Mouse (Mus musculus): ENCODE data around the gene Itsn2. TPM values are rescaled to one million over a fixed set of nuclear protein-coding genes. Genes with fewer than 3 reads are reported as not detected.

Itsn2 gene
- polyA plus RNA-seq, 1 experiment from 2014 or later = 47.1 TPM

DNA sequence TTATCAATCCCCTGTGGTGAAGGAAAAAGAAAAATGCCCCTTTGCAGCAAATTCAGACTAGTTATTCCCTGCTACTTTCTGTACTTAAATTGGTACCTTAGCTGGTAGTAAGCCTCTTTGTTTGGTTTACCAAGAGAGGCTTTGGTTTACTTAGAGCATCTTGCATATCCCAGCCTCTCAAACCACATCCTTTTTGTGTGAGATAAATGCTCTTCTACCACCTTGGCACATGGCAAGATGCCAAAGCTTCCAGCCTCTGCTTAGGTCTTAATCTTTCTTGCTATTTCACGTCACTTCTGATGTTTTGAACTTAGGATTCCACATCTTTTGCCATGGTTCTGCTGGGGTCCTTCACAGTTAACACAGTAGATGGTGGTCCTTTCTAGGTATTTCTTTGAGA is 31.8 kb downstream of the Itsn2 start:
- Histone ChIP-seq H3K4me1 (ENCODE audit: control insufficient read depth, insufficient read depth, low read length) (no peaks in the 10 kb centered on the region), H3K27ac (ENCODE audit: low read length) (no peak overlapping the region), H3K36me3 (ENCODE audit: control insufficient read depth, insufficient read depth, low read length) (no peaks in the 10 kb centered on the region), H3K9me3 (ENCODE audit: control insufficient read depth, low read depth, low read length) (no peaks in the 10 kb centered on the region), H3K4me3 (ENCODE audit: low read depth, low read length) (no peak overlapping the region), H3K9ac (replicated peaks; ENCODE audit: low read depth, low read length) (no peak overlapping the region), H3K27me3 (ENCODE audit: control insufficient read depth, insufficient read depth, low read length) (no peaks in the 10 kb centered on the region), H3K4me2 (replicated peaks; ENCODE audit: low read depth, low read length) (no peak overlapping the region)
- no peak for ATAC-seq (ENCODE audit: insufficient number of reproducible peaks, insufficient read depth, low FRiP score, low read depth)
- WGBS = 55% methylated on average over 1 of the region's 1 CpGs

DNA sequence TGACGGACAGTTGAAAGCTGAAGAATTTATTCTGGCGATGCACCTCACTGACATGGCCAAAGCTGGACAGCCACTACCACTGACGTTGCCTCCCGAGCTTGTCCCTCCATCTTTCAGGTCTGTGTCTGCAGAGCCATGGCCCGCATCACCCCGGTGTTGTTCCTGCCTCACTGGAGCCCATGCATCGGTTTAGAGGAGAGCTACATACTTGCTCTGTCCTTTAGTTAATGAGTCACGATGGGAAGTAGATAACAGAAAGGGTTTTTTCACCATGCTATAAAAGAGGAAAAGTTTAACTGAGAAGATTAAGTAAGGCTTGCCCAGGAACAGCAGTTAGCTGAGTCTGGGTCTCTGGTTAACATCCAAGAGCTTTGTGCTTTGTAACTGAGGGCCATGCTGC is 40.5 kb downstream of the Itsn2 start:
- H3K4me1 ChIP-seq (ENCODE audit: control insufficient read depth, insufficient read depth, low read length) = no peaks in the 10 kb centered on the region
- peaks cover 40% of the 10 kb centered on the region for H3K36me3 ChIP-seq (ENCODE audit: control insufficient read depth, insufficient read depth, low read length)
- H3K27ac ChIP-seq (ENCODE audit: low read length) = no peak overlapping the region
- no peak overlapping the region for H3K4me3 ChIP-seq (ENCODE audit: low read depth, low read length)
- no peak overlapping the region for H3K4me2 ChIP-seq (replicated peaks; ENCODE audit: low read depth, low read length)
- no peaks in the 10 kb centered on the region for H3K27me3 ChIP-seq (ENCODE audit: control insufficient read depth, insufficient read depth, low read length)
- no peak for ATAC-seq (ENCODE audit: insufficient number of reproducible peaks, insufficient read depth, low FRiP score, low read depth)
- no peak overlapping the region for H3K9ac ChIP-seq (replicated peaks; ENCODE audit: low read depth, low read length)
- H3K9me3 ChIP-seq (ENCODE audit: control insufficient read depth, low read depth, low read length) = no peaks in the 10 kb centered on the region
- WGBS = 81% methylated on average over 8 of the region's 8 CpGs

DNA sequence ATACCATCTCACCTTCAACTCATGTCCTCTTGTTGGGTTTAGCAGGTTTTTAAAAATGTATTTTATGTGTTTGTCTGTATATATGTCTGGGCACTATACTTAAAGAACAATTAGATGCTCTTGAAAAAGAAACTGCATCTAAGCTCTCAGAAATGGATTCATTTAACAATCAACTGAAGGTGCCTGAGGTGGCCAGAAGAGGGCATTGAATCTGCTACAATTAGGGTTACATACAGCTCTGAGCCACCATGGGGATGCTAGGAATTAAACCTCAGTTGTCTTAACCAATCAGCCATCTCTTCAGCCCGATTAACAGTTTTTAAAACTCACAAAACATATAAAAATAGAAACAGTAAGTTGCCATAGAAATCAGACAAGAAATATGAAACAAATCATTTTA is 46.0 kb downstream of the Itsn2 start:
- 87% methylated on average over 1 of the region's 1 CpGs for WGBS
- peaks cover 34% of the 10 kb centered on the region for H3K36me3 ChIP-seq (ENCODE audit: control insufficient read depth, insufficient read depth, low read length)

DNA sequence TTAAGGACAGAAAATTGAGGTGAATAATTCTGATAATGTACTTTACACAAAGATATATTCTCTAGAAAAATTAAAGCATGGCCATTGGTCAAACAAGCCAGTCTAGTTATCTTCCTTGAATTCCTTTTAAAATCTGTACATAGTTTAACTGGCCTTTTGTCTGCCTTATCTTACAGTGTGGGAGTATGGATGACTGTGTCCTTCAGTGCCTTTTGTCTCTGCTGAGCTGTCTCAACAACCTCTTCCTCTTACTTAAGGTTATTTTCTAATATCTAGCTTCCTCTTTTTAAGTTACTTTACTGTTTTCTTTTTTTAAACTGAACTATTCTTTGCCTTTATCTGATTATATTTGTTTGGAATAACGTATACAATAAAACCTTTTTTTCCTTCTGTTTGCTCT is 48.3 kb downstream of the Itsn2 start:
- peaks cover 25% of the 10 kb centered on the region for H3K36me3 ChIP-seq (ENCODE audit: control insufficient read depth, insufficient read depth, low read length)

More for the DNA sequence above, 46.0 kb downstream of the Itsn2 start:
- Histone ChIP-seq H3K9ac (replicated peaks; ENCODE audit: low read depth, low read length) (no peak overlapping the region), H3K27me3 (ENCODE audit: control insufficient read depth, insufficient read depth, low read length) (no peaks in the 10 kb centered on the region), H3K27ac (ENCODE audit: low read length) (no peak overlapping the region), H3K9me3 (ENCODE audit: control insufficient read depth, low read depth, low read length) (no peaks in the 10 kb centered on the region), H3K4me2 (replicated peaks; ENCODE audit: low read depth, low read length) (no peak overlapping the region), H3K4me3 (ENCODE audit: low read depth, low read length) (no peak overlapping the region), H3K4me1 (ENCODE audit: control insufficient read depth, insufficient read depth, low read length) (no peaks in the 10 kb centered on the region)
- no peak for ATAC-seq (ENCODE audit: insufficient number of reproducible peaks, insufficient read depth, low FRiP score, low read depth)

DNA sequence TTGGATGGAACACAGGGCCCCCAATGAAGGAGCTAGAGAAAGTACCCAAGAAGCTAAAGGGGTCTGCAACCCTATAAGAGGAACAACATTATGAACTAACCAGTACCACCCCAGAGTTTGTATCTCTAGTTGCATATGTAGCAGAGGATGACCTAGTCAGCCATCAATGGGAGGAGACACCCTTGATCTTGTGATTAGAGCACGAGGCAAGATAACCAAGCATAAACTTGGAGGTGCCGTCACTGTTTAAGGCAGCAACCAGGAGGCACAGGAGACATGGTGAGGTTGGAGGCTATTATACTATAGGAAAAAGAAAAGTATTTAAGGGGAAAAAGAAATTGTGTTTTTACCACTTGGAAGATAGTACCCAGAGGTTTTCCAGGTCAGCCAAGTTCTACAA is 64.4 kb downstream of the Itsn2 start:
- no peaks in the 10 kb centered on the region for H3K9me3 ChIP-seq (ENCODE audit: control insufficient read depth, low read depth, low read length)
- H3K27me3 ChIP-seq (ENCODE audit: control insufficient read depth, insufficient read depth, low read length) = no peaks in the 10 kb centered on the region
- no peak for ATAC-seq (ENCODE audit: insufficient number of reproducible peaks, insufficient read depth, low FRiP score, low read depth)
- no peaks in the 10 kb centered on the region for H3K4me1 ChIP-seq (ENCODE audit: control insufficient read depth, insufficient read depth, low read length)
- H3K9ac ChIP-seq (replicated peaks; ENCODE audit: low read depth, low read length) = no peak overlapping the region
- no peak overlapping the region for H3K27ac ChIP-seq (ENCODE audit: low read length)
- WGBS = 78% methylated on average over 2 of the region's 2 CpGs
- no peak overlapping the region for H3K4me2 ChIP-seq (replicated peaks; ENCODE audit: low read depth, low read length)
- H3K4me3 ChIP-seq (ENCODE audit: low read depth, low read length) = no peak overlapping the region
- peaks cover 17% of the 10 kb centered on the region; the same call in 1 of the 2 replicates for H3K36me3 ChIP-seq (ENCODE audit: control insufficient read depth, insufficient read depth, low read length)

More for the DNA sequence above, 48.3 kb downstream of the Itsn2 start:
- ATAC-seq (ENCODE audit: insufficient number of reproducible peaks, insufficient read depth, low FRiP score, low read depth) = no peak
- H3K9me3 ChIP-seq (ENCODE audit: control insufficient read depth, low read depth, low read length) = no peaks in the 10 kb centered on the region
- 90% methylated on average over 1 of the region's 1 CpGs for WGBS
- no peak overlapping the region for H3K4me2 ChIP-seq (replicated peaks; ENCODE audit: low read depth, low read length)
- H3K4me3 ChIP-seq (ENCODE audit: low read depth, low read length) = no peak overlapping the region
- no peak overlapping the region for H3K27ac ChIP-seq (ENCODE audit: low read length)
- H3K27me3 ChIP-seq (ENCODE audit: control insufficient read depth, insufficient read depth, low read length) = no peaks in the 10 kb centered on the region
- no peaks in the 10 kb centered on the region for H3K4me1 ChIP-seq (ENCODE audit: control insufficient read depth, insufficient read depth, low read length)
- H3K9ac ChIP-seq (replicated peaks; ENCODE audit: low read depth, low read length) = no peak overlapping the region

DNA sequence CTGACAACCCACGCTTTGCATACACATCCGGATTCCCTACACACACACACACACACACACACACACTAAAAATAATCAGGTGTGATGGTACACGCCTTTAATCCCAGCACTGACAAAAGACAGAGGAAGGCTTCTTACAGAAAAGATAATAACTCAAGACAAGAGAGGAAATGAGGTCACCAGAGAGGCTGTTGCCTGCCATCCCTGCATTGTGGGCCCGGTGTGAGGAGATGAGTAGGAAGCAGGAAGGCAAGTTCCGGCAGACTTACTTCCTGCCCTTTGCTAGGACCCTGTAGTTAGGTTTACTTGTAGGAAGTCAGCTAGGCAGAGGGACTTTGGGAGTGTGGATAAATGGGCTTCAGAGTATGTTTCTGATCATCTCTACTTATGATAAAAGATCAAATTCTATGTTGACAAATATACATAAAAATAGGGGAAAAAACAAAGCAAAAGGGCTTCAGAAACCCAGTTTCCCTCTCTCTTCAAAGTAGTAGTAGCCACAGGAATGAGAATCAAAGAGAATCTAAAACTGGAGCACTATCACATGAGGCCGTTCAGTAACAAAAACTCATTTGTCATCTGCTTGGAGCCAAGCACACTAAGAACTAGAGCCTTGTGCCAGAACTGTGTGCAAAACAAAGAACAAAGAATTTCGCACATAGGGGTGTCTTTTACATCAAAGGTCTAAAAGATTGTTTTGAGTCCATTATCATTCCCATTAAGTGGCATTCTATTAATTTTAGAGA is 72.7 kb downstream of the Itsn2 start:
- Histone ChIP-seq H3K36me3 (ENCODE audit: control insufficient read depth, insufficient read depth, low read length) (peaks cover 22% of the 10 kb centered on the region; the same call in 1 of the 2 replicates), H3K4me1 (ENCODE audit: control insufficient read depth, insufficient read depth, low read length) (no peaks in the 10 kb centered on the region), H3K9me3 (ENCODE audit: control insufficient read depth, low read depth, low read length) (no peaks in the 10 kb centered on the region), H3K4me2 (replicated peaks; ENCODE audit: low read depth, low read length) (no peak overlapping the region), H3K27ac (ENCODE audit: low read length) (no peak overlapping the region), H3K4me3 (ENCODE audit: low read depth, low read length) (no peak overlapping the region), H3K9ac (replicated peaks; ENCODE audit: low read depth, low read length) (no peak overlapping the region), H3K27me3 (ENCODE audit: control insufficient read depth, insufficient read depth, low read length) (no peaks in the 10 kb centered on the region)
- ATAC-seq (ENCODE audit: insufficient number of reproducible peaks, insufficient read depth, low FRiP score, low read depth) = no peak
- 78% methylated on average over 7 of the region's 7 CpGs for WGBS

DNA sequence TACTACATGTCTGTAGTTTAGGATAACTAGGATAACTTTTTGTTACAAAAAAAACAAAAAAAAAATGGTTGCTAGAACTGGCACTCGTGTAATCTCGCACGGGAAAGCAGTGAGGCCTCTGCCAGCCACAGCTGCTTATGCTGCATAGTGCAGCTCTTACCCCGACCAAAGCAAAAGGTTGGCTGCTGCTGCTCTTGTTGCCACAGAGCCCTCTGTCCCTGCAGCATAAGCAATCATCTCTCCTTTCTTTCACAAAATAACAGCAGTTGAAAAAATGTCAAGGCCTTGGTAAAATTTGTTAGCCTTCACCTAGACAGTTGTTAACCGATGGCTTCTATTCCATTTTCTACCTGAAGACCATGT is 73.2 kb downstream of the Itsn2 start:
- no peak overlapping the region for H3K9ac ChIP-seq (replicated peaks; ENCODE audit: low read depth, low read length)
- no peak overlapping the region for H3K4me3 ChIP-seq (ENCODE audit: low read depth, low read length)
- no peaks in the 10 kb centered on the region for H3K4me1 ChIP-seq (ENCODE audit: control insufficient read depth, insufficient read depth, low read length)
- H3K4me2 ChIP-seq (replicated peaks; ENCODE audit: low read depth, low read length) = no peak overlapping the region
- ATAC-seq (ENCODE audit: insufficient number of reproducible peaks, insufficient read depth, low FRiP score, low read depth) = no peak
- H3K36me3 ChIP-seq (ENCODE audit: control insufficient read depth, insufficient read depth, low read length) = peaks cover 22% of the 10 kb centered on the region
- no peak overlapping the region for H3K27ac ChIP-seq (ENCODE audit: low read length)
- 91% methylated on average over 5 of the region's 5 CpGs for WGBS
- no peaks in the 10 kb centered on the region for H3K27me3 ChIP-seq (ENCODE audit: control insufficient read depth, insufficient read depth, low read length)
- no peaks in the 10 kb centered on the region for H3K9me3 ChIP-seq (ENCODE audit: control insufficient read depth, low read depth, low read length)

DNA sequence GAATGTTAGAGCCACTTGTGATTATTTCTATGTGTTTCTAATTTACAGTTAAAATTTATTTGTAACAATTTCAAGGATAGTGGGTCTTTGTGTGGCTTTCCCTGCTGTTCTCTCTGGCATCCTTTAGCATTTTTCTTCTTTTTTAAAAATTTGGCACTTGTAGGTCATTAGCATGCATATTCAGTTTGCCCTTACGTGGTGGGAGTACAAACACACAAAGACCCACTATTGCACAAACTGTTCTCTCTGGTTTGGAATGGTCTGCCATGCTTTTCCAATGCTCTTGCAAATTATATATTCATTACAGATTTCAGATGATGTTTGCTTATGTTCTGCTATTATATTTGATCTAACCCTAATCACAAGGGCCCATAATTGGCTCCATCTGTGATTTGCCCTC is 83.9 kb downstream of the Itsn2 start:
- Histone ChIP-seq H3K4me3 (ENCODE audit: low read depth, low read length) (no peak overlapping the region), H3K4me2 (replicated peaks; ENCODE audit: low read depth, low read length) (no peak overlapping the region), H3K27me3 (ENCODE audit: control insufficient read depth, insufficient read depth, low read length) (no peaks in the 10 kb centered on the region), H3K36me3 (ENCODE audit: control insufficient read depth, insufficient read depth, low read length) (peaks cover 34% of the 10 kb centered on the region), H3K4me1 (ENCODE audit: control insufficient read depth, insufficient read depth, low read length) (no peaks in the 10 kb centered on the region), H3K27ac (ENCODE audit: low read length) (no peak overlapping the region), H3K9me3 (ENCODE audit: control insufficient read depth, low read depth, low read length) (no peaks in the 10 kb centered on the region), H3K9ac (replicated peaks; ENCODE audit: low read depth, low read length) (no peak overlapping the region)
- no peak for ATAC-seq (ENCODE audit: insufficient number of reproducible peaks, insufficient read depth, low FRiP score, low read depth)
- WGBS = 90% methylated on average over 1 of the region's 1 CpGs

DNA sequence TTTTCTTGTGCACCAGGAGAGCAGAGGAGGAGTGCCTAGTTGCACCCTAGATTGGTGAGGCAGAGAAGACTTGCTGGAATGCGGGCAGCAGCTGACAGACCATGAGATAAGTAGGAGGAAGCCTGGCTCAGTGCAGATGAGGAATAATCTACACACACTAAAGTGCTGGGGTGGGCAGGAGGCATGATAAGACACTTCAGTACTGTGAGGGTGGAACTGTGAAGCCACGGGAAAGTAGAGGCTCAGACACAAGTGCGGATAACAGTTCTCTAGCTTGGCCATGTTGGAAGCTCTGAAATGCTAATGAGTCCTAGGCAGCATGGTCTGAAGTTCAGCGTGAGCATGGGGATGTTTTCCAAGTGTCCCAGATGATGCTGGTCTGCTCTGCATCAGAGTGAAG is 87.5 kb downstream of the Itsn2 start:
- ATAC-seq (ENCODE audit: insufficient number of reproducible peaks, insufficient read depth, low FRiP score, low read depth) = peak; percentile 69; the same call in 1 of the 2 replicates
- Histone ChIP-seq H3K27me3 (ENCODE audit: control insufficient read depth, insufficient read depth, low read length) (no peaks in the 10 kb centered on the region), H3K9ac (replicated peaks; ENCODE audit: low read depth, low read length) (no peak overlapping the region), H3K4me1 (ENCODE audit: control insufficient read depth, insufficient read depth, low read length) (no peaks in the 10 kb centered on the region), H3K4me3 (ENCODE audit: low read depth, low read length) (no peak overlapping the region), H3K4me2 (replicated peaks; ENCODE audit: low read depth, low read length) (no peak overlapping the region), H3K27ac (ENCODE audit: low read length) (no peak overlapping the region), H3K36me3 (ENCODE audit: control insufficient read depth, insufficient read depth, low read length) (peaks cover 12% of the 10 kb centered on the region; the same call in 1 of the 2 replicates), H3K9me3 (ENCODE audit: control insufficient read depth, low read depth, low read length) (no peaks in the 10 kb centered on the region)
- 64% methylated on average over 4 of the region's 4 CpGs for WGBS

All from stomach, embryonic 14.5 days (tissue).